Mouse (Mus musculus) large intestine, adult 2 months (tissue): ENCODE data around the gene Crb2. TPM values are rescaled to one million over a fixed set of nuclear protein-coding genes. Genes with fewer than 3 reads are reported as not detected.

Experiments used
- DNase-seq: peaks from one replicate; pipeline ENCODE4 v3.0.0-alpha.2; 2012; ENCODE audit warnings: low read depth, low spot score
- WGBS: fragments of 180-500 bp; shearing (Covaris S2); methylation state at CpG from one replicate; pipeline ENCODE4 v1.1.7; 2018; 5-methylcytosine and 5-hydroxymethylcytosine counted together
- polyA plus RNA-seq: library from polyadenylated mRNA; depleted of rRNA; stranded (reverse); fragments of >200 nt; gene quantifications from 2 replicates; pipeline ENCODE4 v1.2.3, GENCODE M21; 2012

Gene Crb2
- polyA plus RNA-seq, 1 experiment: 0.25 TPM

GRCm38 (mm10) chr2:37791340-37791739 lies 15.3 kb downstream of the Crb2 start:
- WGBS: 76% methylated on average over 4 of the region's 4 CpGs

GRCm38 (mm10) chr2:37796021-37796420 lies 20.0 kb downstream of the Crb2 start:
- WGBS: 15% methylated on average over 1 of the region's 1 CpGs

More at GRCm38 (mm10) chr2:37791340-37791739, 15.3 kb downstream of the Crb2 start:
- no peak for DNase-seq

GRCm38 (mm10) chr2:37797046-37797445 lies 21.0 kb downstream of the Crb2 start:
- 81% methylated on average over 4 of the region's 4 CpGs for WGBS

More at GRCm38 (mm10) chr2:37796021-37796420, 20.0 kb downstream of the Crb2 start:
- DNase-seq: no peak

GRCm38 (mm10) chr2:37799137-37799536 lies 23.1 kb downstream of the Crb2 start:
- DNase-seq: no peak
- 83% methylated on average over 6 of the region's 6 CpGs for WGBS

More at GRCm38 (mm10) chr2:37797046-37797445, 21.0 kb downstream of the Crb2 start:
- DNase-seq: no peak

DNA sequence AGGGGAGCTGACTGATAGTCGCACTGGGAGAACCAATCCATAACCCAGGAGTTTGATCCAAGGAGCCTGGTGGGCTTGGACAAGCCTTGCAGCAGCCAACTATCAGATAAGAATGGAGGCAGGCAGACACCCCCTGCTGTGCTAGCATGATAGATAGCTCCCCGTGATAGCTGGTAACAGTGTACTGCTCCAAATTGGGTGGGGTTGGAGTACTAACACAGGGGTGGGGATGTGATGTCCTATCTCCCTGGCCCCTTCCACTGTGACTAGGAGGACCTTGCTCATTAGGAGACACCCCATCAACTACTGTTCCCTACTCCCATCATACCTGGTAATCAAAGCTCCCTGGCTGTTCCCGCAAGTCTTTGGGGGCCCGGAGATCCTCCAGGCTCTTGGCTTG lies 25.6 kb downstream of the Crb2 start:
- 95% methylated on average over 4 of the region's 4 CpGs for WGBS
- no peak for DNase-seq

DNA sequence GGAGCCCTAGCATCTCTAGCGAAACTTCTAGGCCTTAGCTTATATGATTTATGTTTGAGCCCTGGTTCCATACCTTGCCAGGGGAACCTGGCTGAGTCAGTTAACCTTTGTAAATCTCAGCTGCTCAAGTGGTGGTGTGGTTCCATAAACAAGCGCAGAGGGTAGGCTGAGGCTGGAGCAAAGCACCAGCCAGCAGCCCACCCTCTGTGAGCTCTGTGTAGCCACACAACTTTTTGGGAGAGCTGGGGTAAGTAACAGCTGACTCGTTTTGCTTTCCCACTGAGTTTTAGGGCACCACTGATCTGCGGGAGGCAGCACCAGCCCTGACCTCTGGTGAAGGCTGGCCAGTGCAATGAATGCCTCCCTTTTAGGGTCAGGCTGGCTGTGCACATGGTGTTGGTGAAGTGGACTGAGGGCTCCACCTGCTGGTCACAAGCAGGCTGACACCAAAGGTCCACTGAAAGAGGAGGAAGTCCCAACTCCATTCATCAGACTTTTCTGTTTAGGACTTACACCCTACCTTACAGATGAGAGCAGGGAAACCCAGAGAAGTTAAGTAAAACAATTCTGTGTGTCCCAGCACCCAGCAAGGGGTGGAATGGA lies 26.7 kb downstream of the Crb2 start:
- peak; percentile 24 for DNase-seq
- 47% methylated on average over 4 of the region's 4 CpGs for WGBS

- DNase-seq: no peak
- 85% methylated on average over 2 of the region's 2 CpGs for WGBS
Measured at GRCm38 (mm10) chr2:37811682-37812081, 35.6 kb downstream of the Crb2 start.

- DNase-seq: no peak
- 95% methylated on average over 5 of the region's 5 CpGs for WGBS
Measured at GRCm38 (mm10) chr2:37812401-37812800, 36.4 kb downstream of the Crb2 start.

DNA sequence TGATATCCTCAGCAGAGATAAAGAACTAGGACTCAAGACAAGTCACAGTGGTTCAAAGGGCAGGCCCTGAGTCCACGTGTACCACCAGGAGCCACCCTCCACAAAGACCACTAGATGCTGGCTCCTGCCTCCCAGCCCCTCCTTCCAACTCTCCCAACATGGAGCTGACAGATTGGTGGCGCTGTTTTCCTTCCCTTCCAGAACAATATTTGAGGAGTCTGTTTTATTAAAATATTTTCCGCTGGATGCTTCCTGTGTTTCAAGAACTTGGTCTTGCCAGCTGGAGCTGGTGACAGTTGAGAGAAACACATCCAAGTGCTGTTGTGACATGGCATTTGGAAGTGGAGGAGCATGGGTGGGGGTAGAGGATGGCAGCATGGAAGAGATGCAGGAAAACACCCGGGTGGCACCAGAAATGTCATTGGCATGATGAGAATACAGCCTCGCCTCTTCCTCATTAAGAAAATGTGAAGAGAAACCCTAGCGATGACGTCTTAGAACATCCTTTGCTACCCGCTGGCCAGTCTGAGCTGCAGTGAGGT lies 38.8 kb downstream of the Crb2 start:
- DNase-seq: no peak
- 84% methylated on average over 8 of the region's 8 CpGs for WGBS

DNA sequence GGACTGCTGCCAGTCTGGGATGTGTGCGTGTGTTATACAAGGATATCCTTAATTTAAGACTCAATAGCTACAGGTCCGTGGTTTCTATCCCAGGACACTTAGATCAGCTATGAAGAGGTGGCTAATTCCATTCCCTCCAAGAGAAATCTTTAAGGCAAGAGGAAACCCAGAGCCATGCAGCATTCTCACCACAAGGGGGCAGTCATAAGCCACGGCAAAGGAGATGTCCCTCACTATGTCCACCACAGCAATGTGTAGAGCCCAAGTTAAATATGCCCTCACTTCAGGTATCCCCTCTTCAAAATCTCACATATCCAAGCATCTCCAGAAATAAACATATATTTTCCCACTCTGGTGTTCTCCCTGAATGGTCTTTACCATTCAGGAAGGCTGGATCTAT lies 39.6 kb downstream of the Crb2 start:
- peak; percentile 27 for DNase-seq
- 26% methylated on average over 3 of the region's 3 CpGs for WGBS

DNA sequence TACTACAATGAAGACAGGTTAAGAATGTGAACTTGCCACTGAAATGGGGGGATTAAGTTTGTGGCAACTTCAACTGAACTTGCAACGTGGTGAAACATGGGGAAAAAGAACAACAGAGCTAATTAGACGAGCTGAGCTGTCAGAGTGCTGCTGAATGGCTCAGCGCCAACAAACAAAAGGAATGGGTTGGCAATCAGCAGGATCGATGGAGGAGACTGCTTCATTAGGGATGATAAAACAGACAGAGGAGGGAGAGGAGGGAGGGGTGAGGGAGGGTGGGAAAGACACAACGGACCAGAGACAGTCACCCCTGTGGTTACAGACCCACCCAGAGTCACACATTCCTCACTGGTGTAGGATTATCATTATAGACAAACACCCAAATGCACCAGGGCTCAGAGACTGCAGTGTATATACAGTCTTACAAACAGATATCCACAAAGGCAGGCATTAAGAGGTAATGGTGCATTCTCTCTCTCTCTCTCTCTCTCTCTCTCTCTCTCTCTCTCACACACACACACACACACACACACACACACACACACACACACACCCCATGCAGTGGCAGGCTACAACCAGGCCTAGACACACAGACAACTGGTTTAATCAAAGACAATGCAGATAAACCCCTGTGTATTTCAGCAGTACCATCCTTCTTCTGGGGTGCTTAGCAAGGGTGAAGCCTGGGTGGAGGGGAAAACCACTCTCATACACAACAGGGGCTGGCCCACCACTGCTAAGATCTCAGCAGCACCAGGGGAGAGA lies 42.9 kb downstream of the Crb2 start:
- 35% methylated on average over 5 of the region's 5 CpGs for WGBS
- no peak for DNase-seq

DNA sequence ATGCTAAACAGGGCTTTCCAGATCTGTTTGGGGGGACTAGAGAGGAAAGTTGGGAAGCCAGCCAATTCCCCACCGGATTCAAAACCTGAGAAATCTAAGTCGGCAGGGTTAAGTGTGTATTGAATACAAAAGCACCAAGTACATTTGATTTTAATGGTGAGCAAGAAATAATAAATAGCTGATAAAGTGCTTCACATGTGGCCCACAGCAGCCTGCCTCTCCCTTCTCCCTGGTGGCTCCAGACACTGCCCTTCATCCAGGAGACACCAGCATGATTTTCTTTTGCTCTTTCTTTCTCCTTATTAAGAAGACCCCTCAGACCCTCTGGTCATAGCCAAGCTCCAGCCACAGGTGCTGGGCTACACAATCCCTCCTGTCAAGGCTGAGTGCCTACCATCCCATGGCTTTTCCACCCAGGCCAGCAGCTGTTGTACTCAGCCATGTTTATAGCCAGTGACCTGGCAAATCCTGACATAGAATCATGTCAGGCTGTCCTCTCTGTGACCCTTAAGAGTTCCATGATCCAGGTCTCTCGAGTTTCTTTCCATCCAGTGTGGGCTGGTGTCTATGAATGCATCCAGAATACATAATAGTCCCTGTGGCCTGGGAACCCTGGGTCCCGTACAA lies 43.6 kb downstream of the Crb2 start:
- 69% methylated on average over 4 of the region's 4 CpGs for WGBS
- DNase-seq: no peak

DNA sequence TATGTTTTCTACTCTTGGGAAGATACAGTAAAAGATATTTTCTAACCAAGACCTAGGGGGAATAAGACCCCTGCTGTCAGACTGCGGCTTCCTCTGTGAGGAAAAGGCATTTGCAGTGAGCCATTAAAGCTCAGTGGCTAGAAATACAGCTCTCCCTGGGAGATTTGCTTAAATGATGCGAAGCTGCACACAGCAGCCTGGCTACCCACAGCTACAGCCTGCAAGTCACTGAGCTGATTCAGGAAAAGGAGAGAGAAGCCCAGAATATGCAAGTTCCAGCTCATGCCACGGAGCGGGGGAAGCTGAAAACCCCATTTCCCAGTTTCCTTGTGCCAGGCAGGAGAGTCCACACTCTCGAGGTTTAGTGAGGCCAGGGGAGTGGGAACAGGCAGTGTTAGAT lies 46.1 kb downstream of the Crb2 start:
- DNase-seq: no peak
- 91% methylated on average over 5 of the region's 5 CpGs for WGBS

DNA sequence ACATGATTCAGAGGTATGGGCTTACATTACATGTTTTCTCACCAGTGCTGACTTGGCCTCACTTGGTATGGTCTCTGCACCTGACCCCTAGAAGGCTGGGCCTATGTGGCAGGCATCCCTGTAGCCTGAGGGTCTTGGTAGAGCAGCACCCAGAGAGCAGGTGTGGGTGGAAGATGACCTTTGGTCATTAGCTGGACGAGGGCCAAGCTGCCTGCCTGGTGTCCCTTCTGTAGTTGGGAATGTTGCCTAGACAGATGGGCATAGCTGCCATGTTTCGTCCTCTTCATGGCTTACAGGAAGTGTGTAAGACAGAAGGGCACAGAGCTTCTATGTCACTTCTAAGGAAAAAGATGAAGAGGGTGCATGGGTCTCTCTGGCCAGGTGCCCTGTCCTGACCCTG lies 47.8 kb downstream of the Crb2 start:
- WGBS: 42% methylated on average over 2 of the region's 2 CpGs
- no peak for DNase-seq

GRCm38 (mm10) chr2:37829758-37830275 lies 53.8 kb downstream of the Crb2 start:
- no peak for DNase-seq
- 80% methylated on average over 9 of the region's 9 CpGs for WGBS

GRCm38 (mm10) chr2:37832253-37832652 lies 56.2 kb downstream of the Crb2 start:
- 79% methylated on average over 10 of the region's 10 CpGs for WGBS
- DNase-seq: no peak

DNA sequence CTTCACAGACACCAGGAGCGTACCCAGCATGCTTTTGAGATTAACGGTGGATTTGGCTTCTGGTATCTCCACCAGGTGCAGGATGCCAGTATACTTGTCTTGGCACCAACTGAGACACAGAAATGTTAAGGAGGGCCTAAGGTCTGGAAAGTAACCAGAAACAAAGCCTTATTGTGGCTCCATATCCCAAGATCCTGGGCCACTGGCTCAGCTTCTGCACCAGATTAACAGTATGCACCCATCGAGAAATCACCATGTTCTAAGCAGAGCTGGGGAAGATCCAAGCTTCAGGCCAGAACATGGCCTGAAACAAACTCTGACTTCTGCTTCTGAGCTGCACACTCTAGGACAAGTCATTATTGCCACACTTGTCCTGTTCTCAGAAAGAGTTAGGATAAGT lies 60.9 kb downstream of the Crb2 start:
- WGBS: 97% methylated on average over 3 of the region's 3 CpGs
- no peak for DNase-seq

GRCm38 (mm10) chr2:37837542-37837941 lies 61.5 kb downstream of the Crb2 start:
- no peak for DNase-seq
- WGBS: 97% methylated on average over 3 of the region's 3 CpGs

GRCm38 (mm10) chr2:37838202-37838984 lies 62.3 kb downstream of the Crb2 start:
- 39% methylated on average over 7 of the region's 7 CpGs for whole genome bisulfite sequencing

GRCm38 (mm10) chr2:37839922-37840321 lies 63.9 kb downstream of the Crb2 start:
- DNase-seq: no peak

More at GRCm38 (mm10) chr2:37838202-37838984, 62.3 kb downstream of the Crb2 start:
- peak; percentile 28 for DNase-seq
